Mouse (Mus musculus) liver, adult 2 months (tissue): Measurements from ENCODE around the gene Adamts8. TPM values are rescaled to one million over a fixed set of nuclear protein-coding genes. Genes with fewer than 3 reads are reported as not detected.

Experiments used
- DNase-seq: peaks from one replicate; pipeline ENCODE4 v3.0.0-alpha.2; 2011; ENCODE audit warnings: low read depth, low spot score; ENCODE audit errors: extremely low read depth
- H3K27ac ChIP-seq: fragments of 200-500 bp; replicated peaks from 2 replicates; pipeline ENCODE4 v1.5.1; 2012; ENCODE audit warnings: low read depth, mild to moderate bottlenecking, control low read depth, inconsistent platforms, low read length; ENCODE audit not compliant: insufficient read depth
- H3K27me3 ChIP-seq: fragments of 200-500 bp; 2 replicates; pipeline ENCODE4 v1.6.1; 2012; ENCODE audit warnings: mild to moderate bottlenecking, moderate library complexity, low read length, inconsistent platforms; ENCODE audit not compliant: control insufficient read depth, insufficient read depth
- H3K36me3 ChIP-seq: fragments of 200-500 bp; 2 replicates; pipeline ENCODE4 v1.6.1; 2012; ENCODE audit warnings: low read length, inconsistent platforms; ENCODE audit not compliant: control insufficient read depth, insufficient read depth
- H3K4me1 ChIP-seq: fragments of 200-500 bp; 2 replicates; pipeline ENCODE4 v1.6.1; 2011; ENCODE audit warnings: low read length; ENCODE audit not compliant: control insufficient read depth, insufficient read depth
- H3K4me3 ChIP-seq: fragments of 200-500 bp; 2 replicates; pipeline ENCODE4 v1.5.1; 2011; ENCODE audit warnings: low read depth, mild to moderate bottlenecking, control low read depth, low read length, moderate library complexity; ENCODE audit not compliant: insufficient read depth
- H3K79me2 ChIP-seq: fragments of 200-500 bp; 2 replicates; pipeline ENCODE4 v1.6.1; 2012; ENCODE audit warnings: inconsistent platforms, mild to moderate bottlenecking, low read length, moderate library complexity; ENCODE audit not compliant: control insufficient read depth, insufficient read depth
- H3K9ac ChIP-seq: fragments of 200-500 bp; 2 replicates; pipeline ENCODE4 v1.6.1; 2012; ENCODE audit warnings: low read depth, mild to moderate bottlenecking, control low read depth, inconsistent platforms, low read length
- CTCF ChIP-seq: fragments of 200-500 bp; IDR thresholded peaks from 2 replicates; pipeline ENCODE4 v1.5.1; 2011; ENCODE audit warnings: low read depth, low read length, control low read depth
- POLR2A ChIP-seq: fragments of 200-500 bp; IDR thresholded peaks from 2 replicates; pipeline ENCODE4 v1.6.1; 2011; ENCODE audit warnings: low read length, control low read depth; ENCODE audit not compliant: insufficient read depth; ENCODE audit errors: extremely low read depth
- WGBS: fragments of 180-500 bp; shearing (Covaris S2); methylation state at CpG from one replicate; pipeline ENCODE4 v1.1.7; 2018; 5-methylcytosine and 5-hydroxymethylcytosine counted together
- polyA plus RNA-seq: library from polyadenylated mRNA; depleted of rRNA; stranded (reverse); fragments of >200 nt; gene quantifications from 2 replicates; pipeline ENCODE4 v1.2.3, GENCODE M21; 2012
- total RNA-seq: library from RNA; depleted of rRNA; stranded (reverse); fragments of >200 nt; gene quantifications from 2 replicates; pipeline ENCODE4 v1.2.3, GENCODE M21; 2014

Gene Adamts8
- total and polyA plus RNA-seq, 2 experiments, result not detected

- WGBS, result 84% methylated on average over 12 of the region's 12 CpGs
- no peak for DNase-seq
- TF ChIP-seq CTCF (no peak), POLR2A (no peak)
- no peak overlapping the region for H3K27ac ChIP-seq
- no peaks in the 10 kb centered on the region for H3K4me1 ChIP-seq
- no peaks in the 10 kb centered on the region for H3K27me3 ChIP-seq
- H3K4me3 ChIP-seq, result no peak overlapping the region
- H3K79me2 ChIP-seq, result no peaks in the 10 kb centered on the region
- no peak overlapping the region for H3K9ac ChIP-seq
- H3K36me3 ChIP-seq, result no peaks in the 10 kb centered on the region
Observed at GRCm38 (mm10) chr9:30996590-30997562, 54.5 kb downstream of the Adamts8 start.

- no peak overlapping the region for H3K27ac ChIP-seq
- no peak overlapping the region for H3K9ac ChIP-seq
- no peak overlapping the region for H3K4me3 ChIP-seq
- no peaks in the 10 kb centered on the region for H3K4me1 ChIP-seq
- no peak for TF ChIP-seq CTCF
- no peak for TF ChIP-seq POLR2A
- H3K27me3 ChIP-seq, result no peaks in the 10 kb centered on the region
- no peak for DNase-seq
- 85% methylated on average over 10 of the region's 10 CpGs for WGBS
- H3K36me3 ChIP-seq, result no peaks in the 10 kb centered on the region
- H3K79me2 ChIP-seq, result no peaks in the 10 kb centered on the region
Observed at GRCm38 (mm10) chr9:31000641-31001040, 58.3 kb downstream of the Adamts8 start.

GRCm38 (mm10) chr9:31002528-31002927 is 60.2 kb downstream of the Adamts8 start:
- H3K27ac ChIP-seq, result no peak overlapping the region
- no peak overlapping the region for H3K4me3 ChIP-seq
- H3K27me3 ChIP-seq, result no peaks in the 10 kb centered on the region
- H3K9ac ChIP-seq, result no peak overlapping the region
- no peak for DNase-seq
- H3K4me1 ChIP-seq, result no peaks in the 10 kb centered on the region
- H3K79me2 ChIP-seq, result no peaks in the 10 kb centered on the region
- TF ChIP-seq CTCF, result no peak
- TF ChIP-seq POLR2A, result no peak
- H3K36me3 ChIP-seq, result no peaks in the 10 kb centered on the region
- 90% methylated on average over 4 of the region's 4 CpGs for WGBS

- H3K27ac ChIP-seq, result no peak overlapping the region
- H3K4me3 ChIP-seq, result no peak overlapping the region
- no peak for TF ChIP-seq POLR2A
- no peak for TF ChIP-seq CTCF
- H3K27me3 ChIP-seq, result no peaks in the 10 kb centered on the region
- no peaks in the 10 kb centered on the region for H3K4me1 ChIP-seq
- H3K9ac ChIP-seq, result no peak overlapping the region
- DNase-seq, result no peak
- no peaks in the 10 kb centered on the region for H3K36me3 ChIP-seq
- H3K79me2 ChIP-seq, result no peaks in the 10 kb centered on the region
- 75% methylated on average over 2 of the region's 2 CpGs for WGBS
Observed at GRCm38 (mm10) chr9:31009334-31009733, 67.0 kb downstream of the Adamts8 start.

- H3K36me3 ChIP-seq, result no peaks in the 10 kb centered on the region
- H3K27me3 ChIP-seq, result no peaks in the 10 kb centered on the region
- no peak overlapping the region for H3K9ac ChIP-seq
- WGBS, result 91% methylated on average over 3 of the region's 3 CpGs
- no peak for DNase-seq
- H3K27ac ChIP-seq, result no peak overlapping the region
- no peaks in the 10 kb centered on the region for H3K4me1 ChIP-seq
- TF ChIP-seq CTCF (no peak), POLR2A (no peak)
- no peaks in the 10 kb centered on the region for H3K79me2 ChIP-seq
- H3K4me3 ChIP-seq, result no peak overlapping the region
Observed at GRCm38 (mm10) chr9:31010040-31010439, 67.7 kb downstream of the Adamts8 start.

- H3K36me3 ChIP-seq, result no peaks in the 10 kb centered on the region
- no peaks in the 10 kb centered on the region for H3K27me3 ChIP-seq
- TF ChIP-seq POLR2A, result no peak
- TF ChIP-seq CTCF, result no peak
- DNase-seq, result no peak
- H3K79me2 ChIP-seq, result no peaks in the 10 kb centered on the region
- 97% methylated on average over 3 of the region's 3 CpGs for WGBS
- no peak overlapping the region for H3K27ac ChIP-seq
- H3K9ac ChIP-seq, result no peak overlapping the region
- H3K4me1 ChIP-seq, result no peaks in the 10 kb centered on the region
- no peak overlapping the region for H3K4me3 ChIP-seq
Observed at GRCm38 (mm10) chr9:31010749-31011148, 68.4 kb downstream of the Adamts8 start.
